Comparison of ENCODE assay signal across 1 mouse cellular context in genomic region chr1:33672083-33672482, GRCm38 (mm10).
A peak's percentile ranks its signal among the peaks of the same experiment; 100 is the strongest.
TF ChIP-seq lines count a peak whose summit lies in the region.

No protein-coding gene starts in this region.

TF ChIP-seq in MEL, 35 proteins besides CTCF, POLR2A, EP300 and RAD21 (continued from another document):
- TF ChIP-seq USF2 (IDR thresholded peaks at IDR 0.05; ENCODE audit: borderline replicate concordance in 1 of 2, insufficient read depth in 1 of 2, low read depth in 1 of 2, low read length in 2 of 2) = no peak
- TF ChIP-seq NELFE (IDR thresholded peaks at IDR 0.05; ENCODE audit: low read depth, low read length) = no peak
- no peak for TF ChIP-seq ZMIZ1 (IDR thresholded peaks at IDR 0.05; ENCODE audit: low read depth, low read length)
- TF ChIP-seq ETS1 (IDR thresholded peaks at IDR 0.05; ENCODE audit: low read depth, low read length) = peak; percentile 54; the same call in 1 of the 2 replicates
